Mouse (Mus musculus): ENCODE results near the gene Sytl3. TPM values are rescaled to one million over a fixed set of nuclear protein-coding genes. Genes with fewer than 3 reads are reported as not detected.
"Not testable (repeated sequence)": the region's sequence is repeated elsewhere in the genome, so short reads cannot be mapped to it uniquely, and the experiment has no call there.

Gene Sytl3
- 0.31 and 0.48 TPM in 2 replicates for polyA plus RNA-seq (2015; fragmentation: Nextera tagmentation; extraction: Ambion mirVana)

DNA sequence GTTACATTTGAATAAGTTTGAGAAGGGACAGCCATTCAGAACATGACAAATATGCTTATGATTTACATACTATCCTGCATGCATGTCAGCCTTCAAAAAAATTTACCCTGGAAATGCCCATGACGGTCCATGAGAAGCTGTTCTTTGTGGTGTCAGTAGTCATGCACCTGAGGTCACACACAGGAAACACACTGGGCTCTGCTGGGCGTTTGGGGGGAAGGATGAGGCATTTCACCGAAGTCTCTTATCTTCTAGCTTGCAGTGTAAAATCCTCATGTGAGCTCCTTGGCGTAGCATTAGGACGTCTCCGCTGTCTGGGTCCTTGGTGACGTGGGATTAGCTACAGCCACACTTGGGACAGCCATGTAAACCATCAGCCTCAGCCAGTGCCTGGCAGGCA, at the start of gene Sytl3:
Gene Sytl3, plus strand, starts transcription at position 293 of the 400 bp plus-strand sequence.
- not testable (repeated sequence) for H3K27ac ChIP-seq; ATAC-seq (ENCODE audit: insufficient number of reproducible peaks, insufficient read depth, low FRiP score, low TSS enrichment, low read depth); H3K4me1 ChIP-seq; H3K4me3 ChIP-seq; H3K27me3 ChIP-seq; H3K9ac ChIP-seq; H3K9me3 ChIP-seq; H3K36me3 ChIP-seq; H3K4me2 ChIP-seq
- 83% methylated on average over 4 of the region's 7 CpGs for WGBS

DNA sequence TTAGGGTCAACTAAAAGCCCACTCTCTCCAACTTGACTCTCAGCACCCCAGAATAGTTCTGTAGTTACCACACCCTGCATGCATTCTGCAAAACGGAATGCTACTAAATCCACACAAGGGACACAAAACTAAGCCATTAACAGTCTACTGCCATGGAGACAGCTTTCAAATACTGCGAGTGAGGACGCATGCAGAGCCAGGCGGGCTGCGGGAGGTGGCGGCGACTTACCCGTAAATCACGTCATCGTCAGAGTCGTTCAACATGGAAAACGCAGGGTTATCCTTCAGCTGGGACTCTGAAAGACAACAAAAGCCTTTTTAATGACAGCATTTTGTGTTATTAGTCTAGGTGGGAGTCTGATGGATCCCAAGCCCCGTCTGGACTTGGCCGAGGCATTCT, 45.4 kb upstream of the Sytl3 start:
- WGBS: 92% methylated on average over 11 of the region's 14 CpGs
- not testable (repeated sequence) for H3K27ac ChIP-seq; H3K36me3 ChIP-seq; H3K4me3 ChIP-seq; ATAC-seq (ENCODE audit: insufficient number of reproducible peaks, insufficient read depth, low FRiP score, low TSS enrichment, low read depth); H3K9ac ChIP-seq; H3K4me1 ChIP-seq; H3K9me3 ChIP-seq; H3K4me2 ChIP-seq; H3K27me3 ChIP-seq

DNA sequence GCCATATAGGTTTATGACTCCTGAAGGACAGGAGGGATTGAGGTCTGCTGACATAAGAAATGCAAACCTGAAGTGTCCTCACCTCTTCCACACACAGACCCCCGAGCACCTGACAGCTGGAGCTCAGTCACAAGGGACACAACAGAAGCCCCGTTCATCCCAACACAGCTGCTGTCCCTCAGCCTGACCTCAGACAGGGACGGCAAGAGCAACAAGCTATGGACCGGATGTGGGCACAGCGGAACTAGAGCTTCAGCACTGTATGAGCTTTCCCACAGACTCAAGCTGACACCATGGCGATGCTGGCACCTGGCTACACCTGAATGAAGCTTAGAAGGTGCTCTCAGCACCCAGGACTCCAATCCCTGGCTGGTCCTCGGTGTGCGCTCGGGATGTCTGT, 44.6 kb upstream of the Sytl3 start:
- not testable (repeated sequence) for H3K9me3 ChIP-seq; H3K27me3 ChIP-seq; H3K4me3 ChIP-seq; H3K4me1 ChIP-seq; H3K27ac ChIP-seq; H3K9ac ChIP-seq; H3K4me2 ChIP-seq; ATAC-seq (ENCODE audit: insufficient number of reproducible peaks, insufficient read depth, low FRiP score, low TSS enrichment, low read depth); H3K36me3 ChIP-seq
- 90% methylated on average over 3 of the region's 9 CpGs for WGBS

DNA sequence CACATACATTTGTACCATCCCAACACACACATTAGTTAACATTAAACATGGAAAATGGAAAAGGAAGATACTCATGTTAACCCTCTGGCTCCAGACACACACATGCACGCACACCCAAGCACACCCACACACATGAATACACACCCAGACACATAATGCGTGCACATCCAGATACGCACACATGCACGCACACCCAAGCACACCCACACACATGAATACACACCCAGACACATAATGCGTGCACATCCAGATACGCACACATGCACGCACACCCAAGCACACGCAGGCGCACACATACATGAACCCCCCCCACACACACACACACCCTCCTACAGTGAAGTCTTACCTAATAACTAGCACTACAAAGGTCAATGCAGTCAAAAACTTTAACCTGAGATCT, 42.2 kb upstream of the Sytl3 start:
- not testable (repeated sequence) for H3K4me1 ChIP-seq; H3K4me2 ChIP-seq; H3K9ac ChIP-seq; H3K4me3 ChIP-seq; ATAC-seq (ENCODE audit: insufficient number of reproducible peaks, insufficient read depth, low FRiP score, low TSS enrichment, low read depth); H3K27me3 ChIP-seq; H3K27ac ChIP-seq; H3K9me3 ChIP-seq; H3K36me3 ChIP-seq
- WGBS: 97% methylated on average over 9 of the region's 9 CpGs

DNA sequence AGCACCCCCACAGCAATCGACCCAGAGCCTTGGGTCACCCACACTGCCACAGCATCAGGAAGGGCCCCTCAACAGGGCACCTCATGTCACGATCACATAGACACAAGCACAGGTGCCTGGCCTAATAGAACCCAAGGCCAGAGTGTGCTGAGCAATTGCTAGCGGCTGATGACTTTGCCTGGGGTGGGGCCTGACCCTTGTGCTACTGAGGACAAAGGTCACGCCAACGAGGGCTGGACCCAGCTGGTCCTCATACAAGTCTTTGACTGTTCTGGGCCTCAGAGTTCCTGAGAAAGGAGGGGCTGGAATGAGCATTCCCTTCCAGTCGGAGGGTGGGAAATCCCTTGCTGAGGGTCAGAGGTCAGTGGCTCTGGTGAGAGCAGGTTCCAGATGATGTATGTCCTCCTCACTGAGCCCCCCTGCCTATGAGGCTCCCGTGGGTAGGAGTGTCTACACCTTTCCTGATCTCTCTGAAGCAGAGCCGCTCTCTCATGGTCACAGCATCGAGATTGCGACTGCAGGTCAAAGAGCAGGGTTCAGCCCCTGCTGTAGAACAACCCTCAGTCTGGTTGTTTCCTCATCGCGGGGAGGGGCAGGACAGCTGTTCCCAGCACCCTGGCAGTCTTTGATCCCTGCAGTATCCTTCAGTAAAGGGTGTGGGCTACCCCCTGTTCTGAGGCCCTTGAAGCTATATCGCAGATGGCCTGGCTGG, 41.0 kb upstream of the Sytl3 start:
- not testable (repeated sequence) for H3K27ac ChIP-seq; H3K9ac ChIP-seq; ATAC-seq (ENCODE audit: insufficient number of reproducible peaks, insufficient read depth, low FRiP score, low TSS enrichment, low read depth); H3K36me3 ChIP-seq; H3K9me3 ChIP-seq; H3K4me2 ChIP-seq; H3K27me3 ChIP-seq; H3K4me1 ChIP-seq; H3K4me3 ChIP-seq
- 46% methylated on average over 8 of the region's 13 CpGs for WGBS

DNA sequence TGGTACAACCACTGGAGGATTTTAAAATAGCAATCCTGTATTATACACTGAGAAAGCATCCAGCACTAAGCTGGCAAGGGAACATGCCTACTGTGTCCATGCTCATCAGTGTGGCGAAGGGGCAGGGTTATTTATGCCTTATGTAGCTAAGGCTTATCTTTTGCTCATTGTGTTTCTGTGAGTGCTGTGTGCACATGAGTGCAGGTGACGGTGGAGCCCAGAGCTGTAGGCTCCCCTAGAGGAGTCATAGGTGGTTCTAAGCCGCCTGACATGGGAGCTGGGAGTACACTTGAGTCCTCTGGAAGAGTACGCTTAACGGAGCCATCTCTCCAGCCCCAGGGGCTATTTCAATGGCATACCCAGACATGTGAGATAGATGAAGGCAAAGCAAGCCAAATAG, 39.6 kb upstream of the Sytl3 start:
- not testable (repeated sequence) for H3K4me1 ChIP-seq; H3K36me3 ChIP-seq; H3K4me3 ChIP-seq; H3K27ac ChIP-seq; H3K9ac ChIP-seq; H3K27me3 ChIP-seq; H3K9me3 ChIP-seq; ATAC-seq (ENCODE audit: insufficient number of reproducible peaks, insufficient read depth, low FRiP score, low TSS enrichment, low read depth); H3K4me2 ChIP-seq
- 72% methylated on average over 5 of the region's 5 CpGs for WGBS

DNA sequence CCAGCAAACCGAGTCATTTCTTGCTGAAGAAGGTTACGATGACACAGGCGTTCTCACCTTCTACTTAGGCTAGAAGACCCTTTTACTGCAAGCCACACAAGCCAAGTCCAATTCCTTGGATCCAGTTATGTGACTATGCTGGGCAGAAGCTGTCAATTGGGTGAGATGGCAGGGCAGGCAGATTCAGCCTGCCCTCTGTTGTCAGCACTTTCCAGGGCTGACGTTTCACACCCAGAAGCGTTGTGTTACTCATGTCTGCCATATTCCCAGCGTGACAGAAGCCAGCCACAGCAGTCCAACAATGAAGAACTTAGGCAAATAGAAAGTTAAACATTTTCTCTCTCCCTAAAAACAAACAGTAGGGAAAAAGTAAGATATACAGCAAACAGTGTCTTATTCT, 38.9 kb upstream of the Sytl3 start:
- not testable (repeated sequence) for H3K27me3 ChIP-seq; H3K4me2 ChIP-seq; H3K4me1 ChIP-seq; H3K36me3 ChIP-seq; H3K4me3 ChIP-seq; H3K27ac ChIP-seq; ATAC-seq (ENCODE audit: insufficient number of reproducible peaks, insufficient read depth, low FRiP score, low TSS enrichment, low read depth); H3K9me3 ChIP-seq; H3K9ac ChIP-seq
- WGBS: 59% methylated on average over 5 of the region's 6 CpGs

DNA sequence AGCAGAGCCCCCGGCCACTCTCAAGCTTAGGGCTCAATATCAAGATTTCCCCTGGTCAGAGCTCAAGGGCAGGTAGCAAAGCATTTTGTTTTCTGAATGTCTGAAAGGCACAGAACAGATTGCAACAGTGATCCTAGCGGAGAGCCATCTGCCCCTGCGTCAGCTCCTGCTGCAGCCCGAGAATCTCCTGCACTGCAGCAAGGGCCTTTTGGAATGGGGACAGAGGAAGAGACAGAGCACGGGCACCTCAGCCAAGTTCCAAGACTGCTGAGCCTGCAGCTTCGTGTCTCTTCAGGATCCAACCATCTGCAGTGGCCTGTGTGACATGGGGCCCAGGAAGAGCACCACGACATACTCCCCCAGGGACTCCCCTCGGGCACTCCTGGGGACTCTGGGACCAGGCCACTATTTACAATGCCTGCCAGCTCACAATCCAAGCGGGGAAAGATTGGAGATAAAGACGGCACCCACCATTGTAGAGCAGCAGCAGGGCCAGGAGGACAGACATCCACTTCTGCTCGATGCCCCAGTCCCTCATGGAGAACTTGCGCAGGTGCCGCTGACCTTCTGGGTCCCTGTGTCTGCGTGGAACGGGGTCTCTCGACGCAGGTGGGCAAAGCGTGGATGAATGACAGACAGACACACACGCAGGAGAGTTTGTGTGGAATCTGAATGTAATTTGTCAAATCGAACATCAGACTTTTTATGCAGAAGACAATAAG, 38.0 kb upstream of the Sytl3 start:
- not testable (repeated sequence) for H3K27ac ChIP-seq; H3K27me3 ChIP-seq; H3K9ac ChIP-seq; ATAC-seq (ENCODE audit: insufficient number of reproducible peaks, insufficient read depth, low FRiP score, low TSS enrichment, low read depth); H3K4me2 ChIP-seq; H3K36me3 ChIP-seq; H3K4me1 ChIP-seq; H3K9me3 ChIP-seq; H3K4me3 ChIP-seq
- WGBS: 83% methylated on average over 18 of the region's 20 CpGs

DNA sequence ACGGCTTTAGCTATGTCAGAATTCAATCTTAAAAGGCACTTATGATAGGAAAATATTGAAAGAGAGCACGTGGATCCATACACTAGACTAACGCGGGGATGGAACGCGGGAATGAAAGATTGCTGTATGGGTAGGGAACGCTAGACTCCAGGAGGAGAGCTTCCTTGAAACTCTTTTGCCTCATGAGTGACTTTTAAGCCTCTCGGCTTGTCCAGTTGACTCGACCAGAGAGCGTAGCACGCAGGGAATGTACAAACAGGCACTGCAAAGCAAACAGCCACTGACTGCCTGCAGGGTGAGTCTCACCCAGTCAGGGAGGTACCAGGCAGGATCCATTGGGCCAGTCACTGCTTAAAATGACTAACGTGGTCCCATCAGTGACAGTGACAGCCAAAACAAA, 36.9 kb upstream of the Sytl3 start:
- not testable (repeated sequence) for H3K27ac ChIP-seq; ATAC-seq (ENCODE audit: insufficient number of reproducible peaks, insufficient read depth, low FRiP score, low TSS enrichment, low read depth); H3K4me1 ChIP-seq; H3K27me3 ChIP-seq; H3K9me3 ChIP-seq; H3K4me2 ChIP-seq; H3K36me3 ChIP-seq; H3K9ac ChIP-seq; H3K4me3 ChIP-seq
- whole genome bisulfite sequencing: 94% methylated on average over 11 of the region's 12 CpGs

DNA sequence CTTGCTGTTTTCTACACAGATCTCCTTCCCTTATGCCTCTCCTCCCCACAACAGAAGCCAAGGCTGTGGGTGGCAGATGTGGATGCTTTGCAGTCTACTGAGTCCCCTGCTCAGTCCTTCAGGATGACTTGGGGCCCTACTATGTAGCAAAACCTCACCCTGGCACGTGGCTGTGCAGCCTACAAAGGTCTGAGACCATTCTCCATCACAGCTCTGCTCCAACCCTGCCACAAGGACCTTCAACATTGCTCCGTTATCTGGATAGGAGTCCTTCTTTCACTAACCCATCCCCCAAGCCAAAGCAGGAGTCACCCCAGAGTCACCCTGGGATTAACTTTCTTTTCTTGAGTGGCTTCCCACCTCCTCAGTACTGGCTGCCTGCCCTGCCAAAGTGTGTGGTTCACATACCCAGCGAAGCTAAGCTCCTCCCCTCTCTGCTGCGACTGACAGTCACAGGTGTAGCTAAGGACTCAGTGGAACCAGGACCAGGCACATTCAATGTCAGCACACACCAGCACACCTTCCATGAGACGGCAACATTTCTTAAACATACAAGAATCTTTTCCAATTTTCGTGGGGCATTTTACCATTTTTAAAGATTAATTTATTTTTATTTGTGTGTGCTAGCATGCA, 33.9 kb upstream of the Sytl3 start:
- not testable (repeated sequence) for H3K27me3 ChIP-seq; H3K4me3 ChIP-seq; ATAC-seq (ENCODE audit: insufficient number of reproducible peaks, insufficient read depth, low FRiP score, low TSS enrichment, low read depth); H3K36me3 ChIP-seq; H3K27ac ChIP-seq; H3K4me1 ChIP-seq; H3K9ac ChIP-seq; H3K9me3 ChIP-seq; H3K4me2 ChIP-seq
- WGBS: 67% methylated on average over 2 of the region's 6 CpGs

DNA sequence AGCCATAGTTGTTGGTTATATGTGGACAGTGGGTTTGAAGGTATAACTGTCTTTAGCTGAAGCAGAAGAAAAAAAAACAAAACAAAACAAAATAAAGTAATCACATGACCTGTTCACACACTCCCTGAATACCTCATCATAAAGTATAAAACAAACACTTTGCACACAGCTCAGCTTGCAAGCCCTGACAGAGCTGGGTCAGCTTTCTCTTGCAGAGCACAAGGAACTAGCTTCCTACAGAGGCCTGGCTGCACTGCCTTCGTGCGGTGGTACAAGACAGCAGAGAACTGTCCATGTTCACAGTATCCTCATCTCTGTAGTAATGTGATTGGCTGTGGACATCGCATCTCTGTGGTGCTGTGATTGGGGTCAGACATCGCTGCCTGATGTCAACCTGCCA, 28.5 kb upstream of the Sytl3 start:
- not testable (repeated sequence) for H3K9me3 ChIP-seq; H3K4me3 ChIP-seq; H3K36me3 ChIP-seq; H3K27me3 ChIP-seq; H3K4me1 ChIP-seq; ATAC-seq (ENCODE audit: insufficient number of reproducible peaks, insufficient read depth, low FRiP score, low TSS enrichment, low read depth); H3K4me2 ChIP-seq; H3K27ac ChIP-seq; H3K9ac ChIP-seq
- 84% methylated on average over 4 of the region's 4 CpGs for WGBS

DNA sequence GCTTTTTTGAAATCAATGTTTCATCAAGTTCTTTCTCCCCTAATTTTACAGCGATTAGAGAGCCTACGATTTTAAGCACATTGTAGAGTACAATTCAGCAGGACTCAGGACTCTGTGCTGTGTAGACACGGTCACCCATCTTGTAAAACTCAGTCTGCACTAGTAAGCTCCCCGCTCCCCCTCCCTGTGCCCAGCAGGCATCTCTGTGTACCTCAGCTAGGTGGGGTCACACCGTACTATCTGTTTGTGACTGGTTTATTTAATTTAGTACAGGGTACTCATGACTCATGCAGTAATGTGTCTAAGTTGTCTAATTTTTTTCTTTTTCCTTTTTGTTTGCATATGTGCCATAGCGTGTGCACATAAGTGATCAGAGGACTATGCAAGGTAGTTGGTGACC, 26.0 kb upstream of the Sytl3 start:
- H3K9me3 ChIP-seq; H3K27ac ChIP-seq; H3K4me3 ChIP-seq; H3K9ac ChIP-seq; H3K4me1 ChIP-seq; H3K27me3 ChIP-seq; H3K4me2 ChIP-seq; H3K36me3 ChIP-seq; ATAC-seq (ENCODE audit: insufficient number of reproducible peaks, insufficient read depth, low FRiP score, low TSS enrichment, low read depth): not testable (repeated sequence)
- 91% methylated on average over 6 of the region's 6 CpGs for WGBS

All from embryonic facial prominence, embryonic 13.5 days (tissue).